Mouse (Mus musculus): Measurements from ENCODE around the gene Agap1. TPM values are rescaled to one million over a fixed set of nuclear protein-coding genes. Genes with fewer than 3 reads are reported as not detected.
A peak's percentile ranks its signal among the peaks of the same experiment; 100 is the strongest.

The Agap1 gene
- polyA plus RNA-seq, 1 experiment from 2014 or later, result 11.5 TPM

GRCm38 (mm10) chr1:89439351-89439750, 15.3 kb upstream of the Agap1 start:
- H3K4me1 ChIP-seq, result no peaks in the 10 kb centered on the region
- H3K4me2 ChIP-seq, result no peak overlapping the region
- H3K27me3 ChIP-seq, result no peaks in the 10 kb centered on the region
- WGBS, result 52% methylated on average over 6 of the region's 6 CpGs
- H3K4me3 ChIP-seq, result no peak overlapping the region
- H3K9me3 ChIP-seq, result no peaks in the 10 kb centered on the region
- no peaks in the 10 kb centered on the region for H3K36me3 ChIP-seq
- H3K27ac ChIP-seq, result no peak overlapping the region
- no peak overlapping the region for H3K9ac ChIP-seq
- no peak for ATAC-seq (ENCODE audit: borderline replicate concordance, extremely low read depth, low FRiP score, low TSS enrichment)

GRCm38 (mm10) chr1:89441236-89441897, 13.2 kb upstream of the Agap1 start:
- Histone ChIP-seq H3K27me3 (no peaks in the 10 kb centered on the region), H3K36me3 (no peaks in the 10 kb centered on the region), H3K4me1 (no peaks in the 10 kb centered on the region), H3K4me2 (no peak overlapping the region), H3K9me3 (no peaks in the 10 kb centered on the region), H3K4me3 (no peak overlapping the region), H3K27ac (no peak overlapping the region), H3K9ac (no peak overlapping the region)
- no peak for ATAC-seq (ENCODE audit: borderline replicate concordance, extremely low read depth, low FRiP score, low TSS enrichment)
- 27% methylated on average over 5 of the region's 5 CpGs for WGBS

GRCm38 (mm10) chr1:89443512-89443911, 11.1 kb upstream of the Agap1 start:
- Histone ChIP-seq H3K4me3 (no peak overlapping the region), H3K9me3 (no peaks in the 10 kb centered on the region), H3K36me3 (no peaks in the 10 kb centered on the region), H3K4me1 (no peaks in the 10 kb centered on the region), H3K4me2 (no peak overlapping the region), H3K27me3 (no peaks in the 10 kb centered on the region), H3K9ac (no peak overlapping the region), H3K27ac (no peak overlapping the region)
- ATAC-seq (ENCODE audit: borderline replicate concordance, extremely low read depth, low FRiP score, low TSS enrichment), result no peak
- 68% methylated on average over 9 of the region's 9 CpGs for WGBS

- WGBS, result 66% methylated on average over 3 of the region's 3 CpGs
- no peaks in the 10 kb centered on the region for H3K27me3 ChIP-seq
- no peak overlapping the region for H3K4me3 ChIP-seq
- H3K4me2 ChIP-seq, result no peak overlapping the region
- H3K4me1 ChIP-seq, result no peaks in the 10 kb centered on the region
- ATAC-seq (ENCODE audit: borderline replicate concordance, extremely low read depth, low FRiP score, low TSS enrichment), result no peak
- no peak overlapping the region for H3K27ac ChIP-seq
- no peaks in the 10 kb centered on the region for H3K9me3 ChIP-seq
- no peak overlapping the region for H3K9ac ChIP-seq
- H3K36me3 ChIP-seq, result no peaks in the 10 kb centered on the region
Measured at GRCm38 (mm10) chr1:89444014-89444413, 10.6 kb upstream of the Agap1 start.

GRCm38 (mm10) chr1:89450139-89450538, 4.5 kb upstream of the Agap1 start:
- Histone ChIP-seq H3K4me3 (no peak overlapping the region), H3K4me2 (no peak overlapping the region), H3K27me3 (no peaks in the 10 kb centered on the region), H3K9me3 (no peaks in the 10 kb centered on the region), H3K4me1 (0 out of 2 replicates have a peak, but pooled peaks cover 4% of the 10 kb centered on the region), H3K27ac (no peak overlapping the region), H3K36me3 (no peaks in the 10 kb centered on the region), H3K9ac (no peak overlapping the region)
- ATAC-seq (ENCODE audit: borderline replicate concordance, extremely low read depth, low FRiP score, low TSS enrichment), result no peak
- 78% methylated on average over 7 of the region's 7 CpGs for WGBS

- Histone ChIP-seq H3K27ac (no peak overlapping the region), H3K4me2 (no peak overlapping the region), H3K9me3 (no peaks in the 10 kb centered on the region), H3K9ac (no peak overlapping the region), H3K4me1 (peaks cover 20% of the 10 kb centered on the region), H3K27me3 (no peaks in the 10 kb centered on the region), H3K4me3 (no peak overlapping the region), H3K36me3 (no peaks in the 10 kb centered on the region)
- no peak for ATAC-seq (ENCODE audit: borderline replicate concordance, extremely low read depth, low FRiP score, low TSS enrichment)
- 83% methylated on average over 8 of the region's 8 CpGs for WGBS
Measured at GRCm38 (mm10) chr1:89452138-89452537, 2.5 kb upstream of the Agap1 start.

GRCm38 (mm10) chr1:89453666-89454065, 940 bp upstream of the Agap1 start:
- Histone ChIP-seq H3K36me3 (peaks cover 4% of the 10 kb centered on the region; the same call in 1 of the 2 replicates), H3K9ac (peak overlapping the region; percentile 77), H3K27me3 (no peaks in the 10 kb centered on the region), H3K4me2 (peak overlapping the region; percentile 82), H3K27ac (no peak overlapping the region), H3K9me3 (no peaks in the 10 kb centered on the region), H3K4me1 (peaks cover 20% of the 10 kb centered on the region), H3K4me3 (peak overlapping the region; percentile 83)
- WGBS, result 28% methylated on average over 6 of the region's 6 CpGs
- no peak for ATAC-seq (ENCODE audit: borderline replicate concordance, extremely low read depth, low FRiP score, low TSS enrichment)

GRCm38 (mm10) chr1:89455421-89456091, 950 bp downstream of the Agap1 start:
- Histone ChIP-seq H3K27ac (peak overlapping the region; percentile 89), H3K4me2 (peak overlapping the region; percentile 82), H3K4me1 (peaks cover 26% of the 10 kb centered on the region), H3K36me3 (peaks cover 4% of the 10 kb centered on the region; the same call in 1 of the 2 replicates), H3K9me3 (no peaks in the 10 kb centered on the region), H3K9ac (peak overlapping the region; percentile 77), H3K27me3 (no peaks in the 10 kb centered on the region), H3K4me3 (peak overlapping the region; percentile 83)
- ATAC-seq (ENCODE audit: borderline replicate concordance, extremely low read depth, low FRiP score, low TSS enrichment), result no peak
- 0% methylated on average over 51 of the region's 51 CpGs for WGBS

- H3K9ac ChIP-seq, result peak overlapping the region; percentile 77; the same call in 1 of the 2 replicates
- 26% methylated on average over 5 of the region's 5 CpGs for whole genome bisulfite sequencing
Measured at GRCm38 (mm10) chr1:89456456-89456855, 1.9 kb downstream of the Agap1 start.

GRCm38 (mm10) chr1:89457126-89458031, 2.8 kb downstream of the Agap1 start:
- Histone ChIP-seq H3K27ac (no peak overlapping the region), H3K9me3 (no peaks in the 10 kb centered on the region), H3K4me1 (peaks cover 26% of the 10 kb centered on the region), H3K4me2 (peak overlapping the region; percentile 82), H3K27me3 (no peaks in the 10 kb centered on the region), H3K4me3 (no peak overlapping the region), H3K9ac (no peak overlapping the region), H3K36me3 (peaks cover 4% of the 10 kb centered on the region; the same call in 1 of the 2 replicates)
- no peak for ATAC-seq (ENCODE audit: borderline replicate concordance, extremely low read depth, low FRiP score, low TSS enrichment)
- 66% methylated on average over 17 of the region's 17 CpGs for WGBS

More at GRCm38 (mm10) chr1:89456456-89456855, 1.9 kb downstream of the Agap1 start:
- no peak for ATAC-seq (ENCODE audit: borderline replicate concordance, extremely low read depth, low FRiP score, low TSS enrichment)
- Histone ChIP-seq H3K4me2 (peak overlapping the region; percentile 82), H3K4me3 (peak overlapping the region; percentile 83), H3K9me3 (no peaks in the 10 kb centered on the region), H3K4me1 (peaks cover 26% of the 10 kb centered on the region), H3K27ac (no peak overlapping the region), H3K27me3 (no peaks in the 10 kb centered on the region), H3K36me3 (peaks cover 4% of the 10 kb centered on the region; the same call in 1 of the 2 replicates)

GRCm38 (mm10) chr1:89461881-89462280, 7.3 kb downstream of the Agap1 start:
- H3K27ac ChIP-seq, result no peak overlapping the region
- H3K9ac ChIP-seq, result no peak overlapping the region
- H3K4me1 ChIP-seq, result peaks cover 43% of the 10 kb centered on the region
- WGBS, result 72% methylated on average over 5 of the region's 5 CpGs
- H3K36me3 ChIP-seq, result peaks cover 4% of the 10 kb centered on the region; the same call in 1 of the 2 replicates
- H3K4me2 ChIP-seq, result no peak overlapping the region
- ATAC-seq (ENCODE audit: borderline replicate concordance, extremely low read depth, low FRiP score, low TSS enrichment), result no peak
- no peak overlapping the region for H3K4me3 ChIP-seq
- H3K27me3 ChIP-seq, result no peaks in the 10 kb centered on the region
- no peaks in the 10 kb centered on the region for H3K9me3 ChIP-seq

Data from lung, embryonic 15.5 days (tissue).